Mouse (Mus musculus): Measurements from ENCODE around the gene Gprin3.
"Not testable (repeated sequence)": the region's sequence is repeated elsewhere in the genome, so short reads cannot be mapped to it uniquely, and the experiment has no call there.

GRCm38 (mm10) chr6:59304235-59304942, 121.7 kb downstream of the Gprin3 start:
- TF ChIP-seq POLR2A (IDR thresholded peaks at IDR 0.05; ENCODE audit: control insufficient read depth, low read depth, low read length); CTCF (IDR thresholded peaks at IDR 0.05; ENCODE audit: control insufficient read depth, insufficient read depth, insufficient replicate concordance, low read depth, low read length): not testable (repeated sequence)
